Mouse (Mus musculus): ENCODE data around the gene Rhebl1.
A peak's percentile ranks its signal among the peaks of the same experiment; 100 is the strongest.

Rhebl1 gene

DNA sequence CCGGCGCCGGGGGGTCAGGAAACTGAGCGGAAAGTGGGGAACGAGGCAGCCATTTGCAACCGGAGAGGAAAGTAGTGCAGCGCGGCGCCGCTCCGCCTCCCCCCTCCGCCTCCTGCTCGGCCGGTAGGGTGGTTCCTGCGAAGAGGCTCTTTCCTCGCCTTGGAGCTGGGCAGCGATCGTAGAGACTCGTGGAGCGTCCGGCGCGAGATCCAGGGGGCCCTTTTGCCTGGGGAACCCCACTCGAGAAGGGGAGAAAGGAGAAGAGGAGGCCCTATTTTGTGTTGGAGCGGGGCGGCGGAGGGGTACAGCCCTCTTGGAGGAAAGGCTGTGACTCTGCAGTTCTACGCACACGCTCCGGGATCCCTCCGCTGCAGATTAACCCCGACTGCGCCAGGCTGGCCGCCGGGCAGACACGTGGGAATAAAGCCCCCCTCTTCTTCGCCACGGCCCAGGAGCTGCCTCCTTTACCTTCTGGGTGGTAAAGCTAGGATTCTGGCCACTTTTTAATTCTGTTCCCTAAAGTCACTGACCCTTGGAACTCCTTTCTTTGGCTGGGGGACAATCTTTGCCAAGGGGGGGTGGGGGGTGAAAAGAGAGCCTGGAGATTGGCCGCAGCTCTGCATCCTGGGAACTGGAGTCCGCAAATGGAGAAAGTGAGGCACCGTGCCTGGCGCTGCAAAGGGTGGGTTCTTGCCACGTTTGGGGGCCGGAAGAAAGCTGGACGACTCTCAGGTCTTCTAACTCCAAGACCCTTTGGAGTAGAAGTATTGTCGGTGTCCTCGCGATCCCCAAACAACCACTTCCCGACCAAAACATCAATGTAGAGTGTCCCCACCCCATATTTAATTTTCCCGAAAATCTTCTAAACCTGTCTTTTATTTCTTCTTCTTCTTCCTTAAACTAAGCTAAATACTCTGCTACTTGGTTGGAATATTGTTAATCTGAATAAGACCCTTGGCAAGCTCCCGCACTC is 22.1 kb downstream of the Rhebl1 start:
- ATAC-seq (ENCODE audit: low TSS enrichment): peak; percentile 69

GRCm38 (mm10) chr15:98871070-98871915 is 23.0 kb downstream of the Rhebl1 start, which contains the start of gene Kmt2d:
Gene Kmt2d, minus strand, starts transcription at chr15:98871204.
- ATAC-seq (ENCODE audit: low TSS enrichment): 0 out of 2 replicates have a peak, but pooled peaks have one; percentile 9

DNA sequence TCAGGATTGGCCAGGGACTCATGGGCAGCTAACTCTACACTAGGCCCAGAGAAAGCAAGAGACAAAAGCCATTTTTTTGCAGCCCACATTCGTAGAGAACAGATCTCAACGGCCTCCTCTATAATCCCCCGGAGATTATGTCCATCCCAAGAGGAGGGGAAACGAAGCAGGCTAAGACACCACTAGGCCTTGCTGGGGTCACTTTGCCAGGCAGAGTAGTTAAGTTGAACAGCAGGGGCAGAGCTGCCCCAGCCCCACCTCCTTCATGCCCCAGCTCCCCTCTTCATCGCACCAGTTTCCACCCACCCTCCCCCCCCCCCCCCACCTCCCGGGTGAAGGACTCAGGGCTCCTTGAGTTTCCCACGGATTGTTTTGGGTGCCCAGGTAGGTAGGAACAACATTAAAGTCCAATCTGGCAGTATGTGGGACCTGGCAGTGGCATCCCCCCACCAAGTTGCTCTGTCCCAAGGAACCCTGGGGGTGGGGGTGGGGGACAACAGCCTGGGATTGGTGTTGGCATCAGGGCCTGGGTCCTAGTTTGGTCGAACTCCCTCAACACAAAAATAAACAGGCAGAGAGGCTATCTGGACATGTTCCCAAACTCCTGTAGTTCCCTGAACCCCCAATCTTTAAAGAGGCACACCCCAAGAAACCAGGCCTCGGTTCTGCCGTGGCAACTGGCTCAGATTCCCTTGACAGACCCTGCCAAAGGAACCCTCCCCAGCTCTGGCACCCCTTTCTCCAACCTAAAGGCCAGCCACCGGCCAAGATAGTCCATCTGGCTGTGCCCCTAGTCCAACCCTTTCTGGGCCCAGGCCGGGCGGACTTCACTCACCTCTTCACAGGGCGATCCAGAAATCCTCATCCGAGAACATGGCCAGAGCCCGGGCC is 23.9 kb downstream of the Rhebl1 start:
- no peak for ATAC-seq (ENCODE audit: low TSS enrichment)

DNA sequence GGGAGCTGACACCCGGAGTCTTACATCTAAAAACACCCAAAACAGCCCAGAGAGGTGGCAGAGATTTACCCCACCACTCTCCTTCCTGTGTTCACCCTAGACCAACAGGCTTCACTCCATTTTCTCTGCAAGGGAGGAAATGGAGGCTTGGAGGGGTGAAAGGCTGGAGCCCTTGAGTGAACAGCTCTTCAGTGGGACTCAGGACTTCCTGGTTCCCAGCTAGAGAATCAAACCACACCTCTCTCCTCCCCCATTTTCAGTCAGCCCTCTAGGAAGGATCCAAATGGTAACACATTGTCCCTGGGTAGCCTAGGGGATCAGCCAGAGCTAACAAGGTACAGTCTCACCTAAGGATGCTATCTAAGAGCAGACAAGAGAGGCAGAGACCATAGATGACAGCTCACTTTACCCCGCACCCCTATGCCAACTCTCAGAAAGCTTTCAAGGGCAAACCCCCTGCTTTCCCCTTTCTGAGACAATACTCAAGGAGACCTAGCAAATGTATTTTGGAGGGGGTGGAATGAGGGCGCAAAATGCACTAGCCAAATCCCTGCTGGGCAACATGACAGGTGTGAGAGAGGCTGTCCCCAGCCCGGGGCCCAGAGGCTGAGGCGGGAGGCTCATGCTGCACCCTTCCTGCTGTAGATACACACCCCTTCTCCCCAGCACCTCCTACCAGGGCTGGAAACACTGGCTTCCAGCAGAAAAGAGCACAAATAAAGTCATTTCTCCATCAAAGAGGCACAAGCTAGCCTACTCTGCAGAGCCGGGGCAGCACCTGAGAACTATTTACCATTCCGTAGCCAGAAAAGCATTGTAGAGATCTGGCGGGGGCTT is 24.8 kb downstream of the Rhebl1 start:
- no peak for ATAC-seq (ENCODE audit: low TSS enrichment)

DNA sequence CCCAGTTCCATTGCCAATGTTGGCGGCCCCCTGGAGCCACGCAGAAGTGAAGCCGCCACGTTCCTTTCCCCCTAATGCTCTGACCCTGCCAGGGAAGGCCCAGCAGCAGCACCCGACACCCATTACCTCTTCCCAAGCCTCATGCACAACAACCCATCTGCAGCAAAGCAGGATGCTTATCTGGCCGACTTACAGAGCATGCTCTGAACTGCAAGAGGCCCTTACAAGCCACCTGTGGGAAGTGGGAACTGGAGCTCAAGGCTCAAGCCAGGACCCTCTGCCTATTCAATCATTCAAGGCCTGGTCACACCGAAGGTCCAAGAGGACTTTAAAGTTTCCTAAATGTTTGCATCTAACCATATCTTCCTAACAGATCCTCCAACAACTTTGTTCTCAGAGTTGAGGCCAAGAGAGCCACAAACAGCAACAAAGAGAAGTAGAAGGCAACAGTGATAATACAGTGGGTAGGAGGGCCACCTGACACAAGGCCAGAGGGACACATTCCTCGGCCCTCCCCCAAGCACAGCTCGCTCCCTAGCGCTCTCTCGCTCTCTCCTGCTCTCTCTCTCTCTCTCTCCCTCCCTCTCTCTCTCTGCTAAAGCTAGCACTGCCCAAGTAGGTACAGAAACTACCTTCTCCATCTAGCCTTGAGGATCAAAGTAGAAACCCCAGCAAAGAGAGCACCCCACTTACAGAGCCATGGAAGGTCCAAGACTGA is 25.8 kb downstream of the Rhebl1 start:
- ATAC-seq (ENCODE audit: low TSS enrichment): no peak

DNA sequence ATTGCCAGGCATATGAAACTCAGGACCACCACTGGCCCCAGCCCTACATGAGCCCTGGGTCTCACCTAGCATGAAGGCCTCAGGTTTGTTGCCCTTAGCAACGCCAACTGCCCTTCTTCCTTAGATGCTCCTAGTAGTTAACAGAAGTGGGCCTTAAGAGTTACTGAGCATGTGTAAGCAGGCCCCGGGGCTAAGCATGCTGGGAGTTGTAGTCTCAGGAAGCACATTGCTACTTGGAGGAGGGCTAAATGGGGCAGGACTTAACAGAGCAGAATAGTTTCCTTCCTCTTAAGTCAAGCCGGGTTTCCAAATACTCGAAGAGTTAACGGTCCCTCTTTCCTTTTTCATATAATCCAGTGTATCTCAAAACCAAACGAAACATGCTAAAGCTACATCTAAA is 27.0 kb downstream of the Rhebl1 start:
- ATAC-seq (ENCODE audit: low TSS enrichment): peak; percentile 66; the same call in 1 of the 2 replicates

DNA sequence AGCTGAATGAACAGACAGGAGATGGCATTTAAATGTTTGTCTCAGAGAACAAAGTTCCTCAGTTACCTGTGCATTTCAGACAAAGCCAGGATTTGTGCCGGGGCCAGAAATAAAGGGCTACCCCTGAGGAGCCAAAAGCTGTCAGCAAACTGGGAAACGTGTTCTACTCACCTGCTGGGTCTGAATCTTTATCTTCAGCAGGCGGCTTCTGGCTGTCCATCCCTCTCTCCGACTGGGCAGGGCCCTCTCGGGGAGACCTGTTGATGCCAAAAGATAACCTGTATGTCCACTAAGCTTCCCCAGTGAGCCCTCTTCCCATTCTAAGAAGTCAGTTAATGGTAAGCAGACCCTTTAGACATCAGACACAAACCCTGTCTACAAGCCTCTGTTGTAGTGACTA is 27.8 kb downstream of the Rhebl1 start:
- no peak for ATAC-seq (ENCODE audit: low TSS enrichment)

GRCm38 (mm10) chr15:98865771-98866170 is 28.6 kb downstream of the Rhebl1 start:
- no peak for ATAC-seq (ENCODE audit: low TSS enrichment)

DNA sequence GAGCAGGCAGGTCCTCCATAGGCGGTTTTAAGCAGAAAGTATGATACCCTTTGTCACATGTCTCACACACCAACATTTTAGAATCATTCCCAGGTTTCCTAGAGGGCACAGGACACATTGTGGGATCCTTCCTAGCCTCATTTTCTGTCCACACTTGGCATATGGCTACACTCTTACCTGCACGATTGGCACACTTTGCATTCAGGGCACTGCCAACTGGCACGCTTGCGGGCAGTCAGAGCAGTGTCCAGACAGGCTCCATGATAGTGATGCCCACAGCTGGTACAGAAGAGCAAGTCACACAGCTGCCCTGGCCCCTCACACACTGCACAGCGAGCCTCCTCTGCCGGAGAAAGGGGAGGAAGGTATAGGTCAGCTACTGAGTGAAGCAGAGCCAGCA is 29.4 kb downstream of the Rhebl1 start:
- ATAC-seq (ENCODE audit: low TSS enrichment): no peak

DNA sequence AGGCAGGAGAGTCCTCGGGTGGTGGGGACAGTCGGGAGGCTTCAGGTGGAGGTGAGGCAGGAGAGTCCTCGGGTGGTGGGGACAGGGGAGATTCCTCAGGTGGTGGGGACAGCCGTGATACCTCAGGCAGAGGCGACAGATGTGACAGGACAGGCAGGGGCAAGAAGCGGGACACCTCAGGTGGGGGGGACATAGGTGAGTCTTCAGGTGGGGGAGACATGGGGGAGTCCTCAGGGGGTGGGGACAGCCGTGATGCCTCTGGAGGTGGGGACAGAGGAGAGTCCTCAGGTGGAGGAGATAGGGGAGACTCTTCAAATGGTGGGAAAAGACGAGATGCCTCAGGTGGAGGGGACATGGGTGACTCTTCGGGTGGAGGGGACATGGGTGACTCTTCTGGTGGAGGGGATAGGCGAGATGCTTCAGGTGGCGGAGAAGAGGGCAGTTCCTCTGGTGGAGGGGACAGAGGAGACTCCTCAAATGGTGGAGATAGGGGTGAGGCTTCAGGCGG is 30.8 kb downstream of the Rhebl1 start:
- no peak for ATAC-seq (ENCODE audit: low TSS enrichment)

GRCm38 (mm10) chr15:98861701-98862410 is 32.5 kb downstream of the Rhebl1 start:
- ATAC-seq (ENCODE audit: low TSS enrichment): no peak

- no peak for ATAC-seq (ENCODE audit: low TSS enrichment)
Measured at GRCm38 (mm10) chr15:98860921-98861320, 33.4 kb downstream of the Rhebl1 start.

DNA sequence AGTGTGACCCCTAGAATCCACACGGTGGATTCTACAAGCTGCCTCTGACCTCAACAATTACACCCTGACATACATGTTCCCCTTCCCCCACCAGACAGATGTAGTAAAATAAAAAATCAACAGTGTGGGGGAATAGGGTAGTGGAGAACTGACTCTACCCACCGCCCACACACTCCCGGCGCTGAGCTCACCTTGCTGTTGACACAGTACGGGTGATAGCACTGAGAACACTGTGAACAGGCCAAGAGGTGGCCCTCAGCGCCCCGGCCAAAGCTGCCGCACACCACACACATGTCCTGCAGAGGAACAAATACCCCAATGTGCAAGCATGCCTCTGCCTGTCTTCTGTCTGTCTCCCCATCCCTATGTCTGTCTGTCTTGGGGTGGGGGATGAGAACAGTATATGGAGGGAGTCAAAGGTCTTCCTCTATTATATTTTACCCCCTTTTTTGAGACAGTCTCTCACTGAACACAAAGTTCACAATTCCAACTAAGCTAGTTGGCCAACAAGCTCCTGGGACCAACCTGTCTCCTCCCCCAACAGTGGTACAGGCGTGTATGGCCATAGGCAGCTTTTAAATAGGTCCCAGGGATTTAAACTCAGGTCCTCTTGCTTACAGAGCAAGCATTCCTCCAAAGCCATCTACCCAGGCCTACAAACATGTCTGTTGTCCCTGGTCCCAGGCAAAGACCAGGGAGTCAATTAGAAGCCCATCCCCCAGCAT is 34.9 kb downstream of the Rhebl1 start:
- no peak for ATAC-seq (ENCODE audit: low TSS enrichment)

- no peak for ATAC-seq (ENCODE audit: low TSS enrichment)
Measured at GRCm38 (mm10) chr15:98854214-98854613, 40.1 kb downstream of the Rhebl1 start.

GRCm38 (mm10) chr15:98853161-98853937 is 41.0 kb downstream of the Rhebl1 start:
- no peak for ATAC-seq (ENCODE audit: low TSS enrichment)

GRCm38 (mm10) chr15:98852733-98853132 is 41.6 kb downstream of the Rhebl1 start:
- no peak for ATAC-seq (ENCODE audit: low TSS enrichment)

- no peak for ATAC-seq (ENCODE audit: low TSS enrichment)
Measured at GRCm38 (mm10) chr15:98852071-98852470, 42.3 kb downstream of the Rhebl1 start.

Measured in frontal cortex, adult (tissue).